Mouse (Mus musculus) C3H10T1/2 (cell line): Measurements from ENCODE around the gene Tm2d1. TPM values are rescaled to one million over a fixed set of nuclear protein-coding genes. Genes with fewer than 3 reads are reported as not detected.

Experiments
- polyA plus RNA-seq, 2 experiments: library from polyadenylated mRNA; unstranded; fragments of >200 nt; fragmentation: generic; extraction: Trizol; gene quantifications; one replicate each; pipeline ENCODE4 v1.2.1; 2012; ENCODE audit warnings: missing spikeins in 2 of 2

Tm2d1 gene
- polyA plus RNA-seq, result 10 to 100 TPM in 1 of 2 experiments, 1 to 10 TPM in 1; 2.6 to 13.9 TPM

DNA sequence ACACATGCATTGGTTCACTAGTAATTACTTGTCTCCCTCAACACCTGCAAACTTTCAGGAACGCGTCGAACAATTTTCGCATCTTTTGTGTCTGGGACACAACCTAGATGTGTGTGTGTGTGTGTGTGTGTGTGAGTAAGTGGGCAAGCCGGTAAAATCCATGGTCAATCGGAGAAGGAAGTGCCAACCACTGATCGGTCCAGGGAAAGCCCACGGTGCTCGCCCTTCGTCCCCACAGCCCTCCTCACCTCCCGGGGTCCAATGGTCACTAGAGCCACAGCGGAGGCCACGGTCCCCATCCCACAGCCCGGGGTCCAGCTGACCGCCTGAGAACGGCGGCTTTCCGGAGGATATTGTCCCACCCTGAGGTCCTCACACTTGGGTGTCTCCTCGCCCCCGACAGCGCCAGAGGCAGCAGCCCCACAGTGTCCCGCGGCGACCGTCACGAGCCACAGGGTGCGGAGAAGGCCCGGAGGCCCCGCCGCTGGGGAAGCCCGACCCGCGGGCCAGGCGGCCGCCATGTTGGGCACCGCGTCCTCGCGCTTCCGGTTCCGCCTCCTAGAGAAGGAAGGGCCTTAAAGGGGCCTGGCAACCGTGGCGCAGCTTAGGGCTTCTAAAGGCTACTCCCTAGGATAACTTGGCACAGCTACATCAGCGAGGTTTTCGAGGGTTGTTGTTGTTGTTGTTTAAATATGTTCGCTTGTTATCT, at the start of gene Tm2d1:
Gene Tm2d1 (minus strand): TSS at position 591 of the 709 bp plus-strand sequence.

GRCm38 (mm10) chr4:98395690-98396437, 12.8 kb upstream of the Tm2d1 start, which contains the start of gene Patj:
Gene Patj, plus strand, starts transcription at chr4:98395785.

Other genes with a start within 250 kb of the Tm2d1 start
- gene Patj, start 12.5 kb upstream of the Tm2d1 start, polyA plus RNA-seq, result under 1 TPM; 0.12 to 0.96 TPM